Mouse (Mus musculus) G1E (cell line): ENCODE measurements around the gene Dnajb1.

Experiments used
- CTCF ChIP-seq: IDR thresholded peaks from 2 replicates; pipeline ENCODE4 v1.5.1; 2012; ENCODE audit warnings: low read depth, low read length, inconsistent platforms, mixed read lengths
- POLR2AphosphoS5 ChIP-seq: IDR thresholded peaks from 2 replicates; pipeline ENCODE4 v1.6.1; 2012; ENCODE audit warnings: low read depth, low read length, inconsistent platforms; ENCODE audit not compliant: insufficient replicate concordance

GRCm38 (mm10) chr8:83588886-83589285 lies 19.1 kb upstream of the Dnajb1 start:
- TF ChIP-seq CTCF (no peak), POLR2AphosphoS5 (no peak)
